Mouse (Mus musculus) myocyte (in vitro differentiated cells): Measurements from ENCODE around the gene Hyal3.

Source experiments
- POLR2A ChIP-seq: IDR thresholded peaks from one replicate; pipeline ENCODE4 v1.6.1; 2011; ENCODE audit warnings: low read depth, mild to moderate bottlenecking, control low read depth, moderate library complexity; ENCODE audit not compliant: insufficient read length
- TCF12 ChIP-seq: IDR thresholded peaks from one replicate; pipeline ENCODE4 v1.6.1; 2011; ENCODE audit warnings: mild to moderate bottlenecking, control low read depth; ENCODE audit not compliant: poor library complexity, insufficient read depth, severe bottlenecking
- USF1 ChIP-seq: IDR thresholded peaks from one replicate; pipeline ENCODE4 v1.6.1; 2011; ENCODE audit warnings: low read depth, mild to moderate bottlenecking, control low read depth, moderate library complexity

DNA sequence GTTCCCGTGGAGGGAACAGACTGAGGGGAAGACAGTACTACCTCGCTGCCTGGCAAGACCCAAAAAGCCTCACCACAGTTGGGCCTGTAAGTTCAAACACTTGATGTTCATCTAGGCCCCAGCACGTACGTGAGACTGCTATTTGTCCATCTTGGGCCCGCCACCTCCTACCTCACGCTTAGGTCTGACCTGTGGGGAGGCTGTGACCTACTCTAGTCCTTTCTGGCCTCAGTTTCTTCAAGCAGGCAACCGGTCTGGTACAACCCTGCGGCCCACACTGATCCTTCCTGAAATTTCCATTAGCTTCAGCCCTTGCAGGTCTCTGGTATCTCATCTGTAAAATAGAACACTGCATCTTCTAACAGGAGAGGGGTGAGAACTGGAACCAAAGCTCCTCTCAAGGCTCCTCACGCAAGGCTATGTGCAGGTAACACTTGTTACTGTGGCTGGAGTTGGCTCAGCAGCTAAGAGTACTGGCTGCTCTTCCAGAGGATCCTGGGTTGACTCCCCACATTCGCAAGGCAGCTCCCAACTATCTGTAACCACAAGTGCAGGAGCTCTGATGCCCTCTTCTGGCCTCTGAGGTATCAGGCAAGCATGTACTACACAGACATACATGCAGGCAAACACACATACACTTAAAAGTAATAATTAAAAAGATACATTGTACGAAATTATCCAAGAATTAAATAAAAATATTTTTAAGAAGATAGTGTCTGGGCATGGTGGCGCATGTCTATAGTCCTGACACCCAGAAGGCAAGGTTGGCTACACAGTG, 44.9 kb downstream of the Hyal3 start:
- TF ChIP-seq TCF12 (no peak), POLR2A (no peak), USF1 (no peak)
